Mouse (Mus musculus) urinary bladder, postnatal 36 days (tissue): ENCODE data around the gene Pclaf.
A peak's percentile ranks its signal among the peaks of the same experiment; 100 is the strongest.

ENCODE experiments used
- DNase-seq, 2 experiments: peaks; one replicate each; pipeline ENCODE4 v3.0.0; 2022; ENCODE audit warnings: low spot score in 2 of 2, mixed read lengths in 1 of 2

Pclaf gene

DNA sequence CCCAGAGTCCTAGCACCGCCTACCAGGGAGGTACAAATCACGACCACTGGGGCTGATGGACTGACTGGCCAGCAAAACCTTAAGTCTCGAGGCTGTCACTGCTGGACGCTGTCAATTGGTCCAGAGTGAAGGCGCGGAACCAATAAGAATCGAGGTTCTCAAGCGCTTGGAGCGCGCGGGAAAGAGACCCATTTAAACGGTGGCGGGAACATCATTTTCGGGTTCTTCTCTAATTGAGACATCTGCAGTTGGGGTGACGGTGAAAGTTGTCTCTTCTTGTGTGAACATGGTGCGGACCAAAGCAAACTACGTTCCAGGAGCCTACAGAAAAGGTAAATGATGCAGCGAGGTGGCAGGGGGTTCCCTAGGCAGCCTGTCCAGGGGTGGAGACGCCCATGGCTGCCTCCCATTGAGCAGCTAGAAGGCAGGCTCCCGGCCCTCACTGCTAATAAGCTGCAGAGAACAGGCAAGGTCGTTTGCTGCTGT lies at the start of gene Pclaf:
Gene Pclaf (plus strand): TSS at position 95 of the 486 bp plus-strand sequence.
- peak; percentile 32 to 62 for DNase-seq

GRCm38 (mm10) chr9:65844421-65845165 lies 45.4 kb upstream of the Pclaf start:
- peak in 1 of 2 experiments; percentile 33 for DNase-seq

GRCm38 (mm10) chr9:65848154-65848553 lies 41.9 kb upstream of the Pclaf start:
- DNase-seq = peak in 1 of 2 experiments; percentile 10

DNA sequence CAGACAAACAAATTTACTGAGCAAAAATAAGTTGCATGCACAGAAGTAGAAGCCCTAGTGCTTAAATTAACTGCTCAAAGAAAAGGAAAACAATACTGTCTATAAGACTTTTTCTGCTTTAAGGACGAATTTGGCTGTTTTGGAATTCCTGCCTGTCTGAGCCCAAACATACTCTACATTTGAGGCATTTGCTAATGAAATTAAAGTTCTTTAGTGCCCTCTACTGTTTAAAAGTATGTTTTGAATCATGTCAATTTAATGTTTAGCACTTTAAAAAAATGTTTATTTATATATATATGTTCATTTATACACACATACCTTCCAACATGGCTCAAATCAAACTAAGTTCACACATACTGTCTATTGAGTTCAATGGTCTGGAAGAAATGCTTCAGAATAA lies 39.8 kb upstream of the Pclaf start:
- DNase-seq = no peak

DNA sequence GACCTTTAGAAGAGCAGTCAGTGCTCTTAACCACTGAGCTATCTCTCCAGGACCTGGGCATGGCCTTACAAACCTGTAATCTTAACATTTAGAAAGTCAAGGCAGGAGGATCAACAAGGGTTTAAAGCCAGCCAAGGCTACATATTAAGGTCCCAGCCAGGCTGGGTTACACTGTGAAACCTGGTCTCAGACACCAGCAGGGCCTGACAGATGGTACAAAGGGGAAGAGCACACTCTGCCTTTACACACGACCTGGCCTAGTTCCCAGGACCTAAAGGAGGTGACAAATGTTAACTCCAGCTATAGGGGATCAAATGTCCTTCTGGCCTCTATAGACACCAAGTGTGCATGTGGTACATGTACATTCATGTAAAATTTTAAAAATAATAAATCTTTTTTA lies 30.4 kb upstream of the Pclaf start:
- DNase-seq = no peak

- DNase-seq = peak; percentile 87 to 93
Observed at GRCm38 (mm10) chr9:65884564-65885315, 5.3 kb upstream of the Pclaf start.

DNA sequence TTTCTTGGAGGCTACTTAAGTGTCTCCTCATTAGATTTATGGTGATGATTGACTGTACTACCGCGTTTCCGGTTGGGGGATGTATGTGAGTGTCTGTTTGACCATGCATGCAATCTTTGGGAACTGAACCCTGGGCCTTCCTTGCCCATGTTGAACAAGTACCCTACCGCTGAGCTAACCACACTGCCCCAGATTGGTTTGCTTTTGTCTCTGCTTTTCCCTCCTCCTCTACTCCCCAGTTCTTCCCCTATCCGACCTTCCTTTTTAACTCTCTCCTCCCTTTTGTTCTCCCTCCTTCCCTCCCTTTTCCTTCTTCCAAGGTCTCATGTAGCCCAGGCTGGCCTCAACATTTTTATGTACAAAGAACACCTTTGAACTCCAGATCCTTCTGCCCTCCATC lies 1.1 kb downstream of the Pclaf start:
- no peak for DNase-seq

- DNase-seq = no peak
Observed at GRCm38 (mm10) chr9:65896977-65897376, 6.9 kb downstream of the Pclaf start.

GRCm38 (mm10) chr9:65902879-65903278 lies 12.8 kb downstream of the Pclaf start:
- no peak for DNase-seq

GRCm38 (mm10) chr9:65903419-65903818 lies 13.4 kb downstream of the Pclaf start:
- DNase-seq = no peak

DNA sequence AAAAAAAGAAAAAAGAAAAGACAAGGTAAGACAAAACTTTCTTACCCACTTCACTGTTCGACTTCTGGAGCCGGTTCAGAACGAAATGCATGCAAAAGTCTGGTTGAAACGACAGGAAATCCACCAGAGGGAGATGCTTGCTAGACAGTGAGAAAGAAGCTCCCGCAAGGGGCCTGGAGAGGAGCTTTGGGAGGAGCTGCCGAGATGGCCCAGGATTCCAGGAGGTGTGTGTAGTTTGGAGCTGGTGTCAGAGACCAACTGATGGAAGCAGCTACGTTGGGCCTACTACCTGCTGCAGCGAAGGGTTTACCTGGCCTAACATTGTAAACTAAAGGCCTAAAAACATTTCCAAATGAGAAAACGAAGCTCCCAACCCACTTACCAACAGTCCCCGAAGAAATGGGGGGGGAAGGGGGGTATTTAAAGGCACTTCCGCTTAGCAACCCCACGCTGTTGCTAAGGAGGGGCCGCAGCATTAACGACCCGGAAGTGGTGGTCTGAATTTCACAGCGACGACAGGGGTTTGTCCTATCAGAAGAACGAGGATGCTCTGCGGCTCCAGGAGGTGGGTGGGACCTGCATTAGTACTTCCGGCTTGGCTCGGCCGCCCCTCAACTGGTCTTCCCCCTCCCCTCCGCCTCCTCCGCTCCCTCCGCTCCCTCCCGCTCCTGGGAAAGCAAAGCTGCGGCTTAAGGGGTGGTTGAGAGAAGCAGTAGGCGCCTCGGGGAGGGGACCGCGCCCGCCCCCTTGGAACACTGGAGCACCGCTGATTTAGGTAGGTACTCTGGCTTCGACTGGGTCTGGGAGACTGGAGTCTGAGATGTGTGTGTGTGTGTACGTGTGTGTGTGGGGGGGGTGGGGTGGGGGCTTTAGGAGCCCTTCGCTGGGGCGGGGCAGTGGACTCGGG lies 18.6 kb downstream of the Pclaf start, which contains the start of the genes Trip4 and Csnk1g1:
Gene Trip4 (minus strand): TSS at position 401 of the 907 bp plus-strand sequence.
Gene Csnk1g1 (plus strand): TSS at position 531 of the 907 bp plus-strand sequence.
- DNase-seq = peak; percentile 85 to 94

DNA sequence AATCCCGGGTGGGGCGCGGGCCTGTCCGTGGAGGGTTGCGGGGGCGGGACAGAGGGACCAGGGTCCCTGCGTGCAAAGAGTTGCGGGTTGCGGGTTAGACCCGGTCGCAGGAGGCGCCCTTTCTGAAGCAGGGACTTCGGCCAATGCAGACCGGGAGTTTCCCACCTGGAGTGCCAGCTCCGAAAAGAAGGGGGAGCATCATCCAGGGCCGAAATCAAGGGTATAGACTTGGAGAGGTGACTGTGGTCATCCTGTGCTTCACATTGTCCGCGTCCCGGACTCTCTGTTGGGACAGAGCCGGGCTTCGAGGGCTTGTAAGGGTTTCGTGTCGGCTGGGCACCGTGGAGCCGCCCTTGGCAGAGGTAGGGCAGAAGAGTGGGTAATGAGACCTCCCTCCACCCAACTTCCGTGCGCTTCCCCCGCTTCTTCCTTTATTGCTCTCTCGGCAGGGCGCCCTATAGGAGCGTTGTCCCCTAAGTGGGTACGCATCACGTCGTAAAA lies 19.3 kb downstream of the Pclaf start:
- peak; percentile 35 to 54 for DNase-seq

GRCm38 (mm10) chr9:65909837-65910236 lies 19.8 kb downstream of the Pclaf start:
- DNase-seq = no peak

- DNase-seq = no peak
Observed at GRCm38 (mm10) chr9:65913976-65914375, 23.9 kb downstream of the Pclaf start.

GRCm38 (mm10) chr9:65917015-65917414 lies 27.0 kb downstream of the Pclaf start:
- DNase-seq = no peak

DNA sequence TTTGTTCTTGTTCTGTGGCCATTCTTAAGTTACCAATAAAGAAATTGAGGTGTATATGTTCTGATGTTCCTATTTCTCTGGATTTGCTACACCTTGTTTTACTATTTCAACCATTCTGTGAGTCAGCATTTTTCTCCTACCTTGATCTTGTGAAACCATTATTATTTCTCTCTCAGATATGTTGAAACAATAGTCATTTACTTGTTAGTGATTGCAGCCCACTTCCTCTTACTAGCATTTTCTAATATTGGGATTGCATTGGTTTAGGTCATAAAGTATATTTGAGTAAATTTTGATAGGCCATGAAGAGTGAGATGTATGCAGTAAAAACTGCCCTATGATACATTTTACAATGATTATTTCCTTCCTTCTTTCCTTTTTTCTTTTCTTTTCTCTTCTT lies 38.4 kb downstream of the Pclaf start:
- no peak for DNase-seq

DNA sequence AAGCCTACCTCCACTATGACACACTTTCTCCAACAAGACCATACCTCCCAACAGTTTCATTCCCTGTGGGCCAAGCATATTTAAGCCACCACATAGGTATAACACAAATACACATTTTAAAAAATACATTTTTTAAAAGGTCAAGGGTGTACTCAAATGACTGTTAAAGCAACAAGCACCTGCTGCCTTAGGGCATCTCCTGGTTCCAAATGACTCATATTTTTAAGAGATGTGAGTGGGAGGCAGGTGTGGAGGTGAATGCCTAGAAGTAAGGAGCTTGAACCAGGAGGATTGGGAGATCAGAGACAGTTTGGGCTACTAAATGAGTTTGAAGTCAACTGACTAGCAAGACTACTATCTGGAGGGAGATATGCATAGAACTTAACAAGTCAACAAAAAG lies 39.8 kb downstream of the Pclaf start:
- no peak for DNase-seq

DNA sequence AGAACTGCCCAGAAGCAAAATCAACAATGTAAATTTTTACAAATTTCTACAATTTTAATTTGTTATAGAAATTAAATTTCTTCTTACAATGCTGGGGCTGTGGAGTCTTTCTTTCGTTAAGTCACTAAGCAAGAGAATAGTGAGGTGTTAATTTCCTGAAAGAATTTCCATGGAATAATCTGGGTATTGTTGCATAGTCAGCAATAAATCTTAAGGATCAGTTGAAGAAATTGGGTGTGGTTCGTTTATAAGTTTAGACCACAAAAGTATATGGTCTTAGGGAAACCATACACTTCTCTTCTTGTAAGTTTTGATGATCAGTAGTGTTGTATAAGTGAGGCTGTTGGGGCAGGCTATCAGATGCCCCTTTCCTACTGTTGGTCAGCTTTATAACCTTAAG lies 47.5 kb downstream of the Pclaf start:
- no peak for DNase-seq

DNA sequence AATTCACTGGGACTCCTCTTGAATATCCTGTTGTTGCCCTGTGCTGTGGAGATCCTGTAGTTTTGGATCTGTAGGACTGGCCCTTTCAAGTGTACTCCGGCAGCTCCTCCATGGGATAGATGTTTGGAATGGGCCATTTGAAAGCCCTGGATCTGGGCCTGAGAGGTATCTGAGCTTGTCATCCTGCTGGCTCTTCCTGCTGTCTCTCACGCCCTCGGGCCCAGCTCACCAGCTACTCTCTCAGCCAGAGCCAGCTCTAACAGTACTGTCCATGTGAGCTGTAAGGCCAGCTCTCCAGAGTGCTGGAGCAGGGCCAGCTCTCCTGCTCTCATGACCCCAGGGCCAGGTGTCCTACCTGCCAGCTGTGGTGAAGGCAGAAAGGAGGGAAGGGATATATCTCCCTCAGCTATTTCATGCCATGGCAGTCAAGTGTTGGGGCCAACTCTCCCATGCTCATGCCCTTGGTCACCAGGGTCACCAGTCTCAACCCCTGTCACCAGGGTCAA lies 61.1 kb downstream of the Pclaf start:
- no peak for DNase-seq
